Mouse (Mus musculus): Measurements from ENCODE around the gene Syt9. TPM values are rescaled to one million over a fixed set of nuclear protein-coding genes. Genes with fewer than 3 reads are reported as not detected.

The Syt9 gene
- polyA plus RNA-seq (2011; ENCODE audit: insufficient read length, low read depth, missing spikeins), result 0.21 TPM in 1 of 2 replicates, not detected in the other

GRCm38 (mm10) chr7:107370232-107371125 is at the start of gene Syt9:
Gene Syt9, plus strand, starts transcription at chr7:107370728.
- H3K27ac ChIP-seq (ENCODE audit: insufficient read depth, low read length), result no peak within 1 kb of the TSS
- TF ChIP-seq CTCF (IDR thresholded peaks at IDR 0.05; ENCODE audit: borderline replicate concordance, insufficient read depth, low read length) (no peak), POLR2A (IDR thresholded peaks at IDR 0.05; ENCODE audit: low read depth, low read length) (no peak)
- 0 out of 2 replicates have a peak, but pooled peaks cover 3% of the 10 kb centered on the region for H3K4me1 ChIP-seq (ENCODE audit: control insufficient read depth, insufficient read depth, low read length)
- peak within 1 kb of the TSS; percentile 56 for H3K4me3 ChIP-seq (ENCODE audit: insufficient read depth, low read length)

- Histone ChIP-seq H3K27ac (ENCODE audit: insufficient read depth, low read length) (no peak overlapping the region), H3K4me1 (ENCODE audit: control insufficient read depth, insufficient read depth, low read length) (no peaks in the 10 kb centered on the region), H3K4me3 (ENCODE audit: insufficient read depth, low read length) (no peak overlapping the region)
- TF ChIP-seq POLR2A (IDR thresholded peaks at IDR 0.05; ENCODE audit: low read depth, low read length), result no peak
- no peak for TF ChIP-seq CTCF (IDR thresholded peaks at IDR 0.05; ENCODE audit: borderline replicate concordance, insufficient read depth, low read length)
Measured at GRCm38 (mm10) chr7:107339013-107339412, 31.5 kb upstream of the Syt9 start.

- H3K4me3 ChIP-seq (ENCODE audit: insufficient read depth, low read length), result no peak overlapping the region
- no peak overlapping the region for H3K27ac ChIP-seq (ENCODE audit: insufficient read depth, low read length)
- H3K4me1 ChIP-seq (ENCODE audit: control insufficient read depth, insufficient read depth, low read length), result no peaks in the 10 kb centered on the region
- TF ChIP-seq CTCF (IDR thresholded peaks at IDR 0.05; ENCODE audit: borderline replicate concordance, insufficient read depth, low read length) (no peak), POLR2A (IDR thresholded peaks at IDR 0.05; ENCODE audit: low read depth, low read length) (no peak)
Measured at GRCm38 (mm10) chr7:107339560-107340057, 30.9 kb upstream of the Syt9 start.

GRCm38 (mm10) chr7:107340221-107340620 is 30.3 kb upstream of the Syt9 start:
- no peak for TF ChIP-seq CTCF (IDR thresholded peaks at IDR 0.05; ENCODE audit: borderline replicate concordance, insufficient read depth, low read length)
- TF ChIP-seq POLR2A (IDR thresholded peaks at IDR 0.05; ENCODE audit: low read depth, low read length), result no peak
- H3K27ac ChIP-seq (ENCODE audit: insufficient read depth, low read length), result no peak overlapping the region
- no peak overlapping the region for H3K4me3 ChIP-seq (ENCODE audit: insufficient read depth, low read length)
- no peaks in the 10 kb centered on the region for H3K4me1 ChIP-seq (ENCODE audit: control insufficient read depth, insufficient read depth, low read length)

GRCm38 (mm10) chr7:107341519-107342190 is 28.9 kb upstream of the Syt9 start:
- Histone ChIP-seq H3K4me3 (ENCODE audit: insufficient read depth, low read length) (no peak overlapping the region), H3K27ac (ENCODE audit: insufficient read depth, low read length) (no peak overlapping the region), H3K4me1 (ENCODE audit: control insufficient read depth, insufficient read depth, low read length) (no peaks in the 10 kb centered on the region)
- no peak for TF ChIP-seq CTCF (IDR thresholded peaks at IDR 0.05; ENCODE audit: borderline replicate concordance, insufficient read depth, low read length)
- no peak for TF ChIP-seq POLR2A (IDR thresholded peaks at IDR 0.05; ENCODE audit: low read depth, low read length)

GRCm38 (mm10) chr7:107349201-107349600 is 21.3 kb upstream of the Syt9 start:
- TF ChIP-seq POLR2A (IDR thresholded peaks at IDR 0.05; ENCODE audit: low read depth, low read length) (no peak), CTCF (IDR thresholded peaks at IDR 0.05; ENCODE audit: borderline replicate concordance, insufficient read depth, low read length) (no peak)
- Histone ChIP-seq H3K27ac (ENCODE audit: insufficient read depth, low read length) (no peak overlapping the region), H3K4me3 (ENCODE audit: insufficient read depth, low read length) (no peak overlapping the region), H3K4me1 (ENCODE audit: control insufficient read depth, insufficient read depth, low read length) (no peaks in the 10 kb centered on the region)

GRCm38 (mm10) chr7:107362153-107362552 is 8.4 kb upstream of the Syt9 start:
- no peak overlapping the region for H3K27ac ChIP-seq (ENCODE audit: insufficient read depth, low read length)
- H3K4me3 ChIP-seq (ENCODE audit: insufficient read depth, low read length), result no peak overlapping the region
- TF ChIP-seq CTCF (IDR thresholded peaks at IDR 0.05; ENCODE audit: borderline replicate concordance, insufficient read depth, low read length) (no peak), POLR2A (IDR thresholded peaks at IDR 0.05; ENCODE audit: low read depth, low read length) (no peak)
- H3K4me1 ChIP-seq (ENCODE audit: control insufficient read depth, insufficient read depth, low read length), result no peaks in the 10 kb centered on the region

GRCm38 (mm10) chr7:107362634-107363033 is 7.9 kb upstream of the Syt9 start:
- H3K4me3 ChIP-seq (ENCODE audit: insufficient read depth, low read length), result no peak overlapping the region
- TF ChIP-seq CTCF (IDR thresholded peaks at IDR 0.05; ENCODE audit: borderline replicate concordance, insufficient read depth, low read length), result no peak
- no peak for TF ChIP-seq POLR2A (IDR thresholded peaks at IDR 0.05; ENCODE audit: low read depth, low read length)
- H3K4me1 ChIP-seq (ENCODE audit: control insufficient read depth, insufficient read depth, low read length), result no peaks in the 10 kb centered on the region

GRCm38 (mm10) chr7:107371126-107371920 is 795 bp downstream of the Syt9 start:
- Histone ChIP-seq H3K27ac (ENCODE audit: insufficient read depth, low read length) (no peak overlapping the region), H3K4me1 (ENCODE audit: control insufficient read depth, insufficient read depth, low read length) (0 out of 2 replicates have a peak, but pooled peaks cover 3% of the 10 kb centered on the region), H3K4me3 (ENCODE audit: insufficient read depth, low read length) (peak overlapping the region; percentile 56)
- TF ChIP-seq POLR2A (IDR thresholded peaks at IDR 0.05; ENCODE audit: low read depth, low read length) (no peak), CTCF (IDR thresholded peaks at IDR 0.05; ENCODE audit: borderline replicate concordance, insufficient read depth, low read length) (no peak)

More at GRCm38 (mm10) chr7:107362634-107363033, 7.9 kb upstream of the Syt9 start:
- H3K27ac ChIP-seq (ENCODE audit: insufficient read depth, low read length), result no peak overlapping the region

Data from embryonic fibroblast, embryonic 13.5 days (primary cell).